Comparison of ENCODE assay signal across 13 mouse cellular contexts in the genomic region with DNA sequence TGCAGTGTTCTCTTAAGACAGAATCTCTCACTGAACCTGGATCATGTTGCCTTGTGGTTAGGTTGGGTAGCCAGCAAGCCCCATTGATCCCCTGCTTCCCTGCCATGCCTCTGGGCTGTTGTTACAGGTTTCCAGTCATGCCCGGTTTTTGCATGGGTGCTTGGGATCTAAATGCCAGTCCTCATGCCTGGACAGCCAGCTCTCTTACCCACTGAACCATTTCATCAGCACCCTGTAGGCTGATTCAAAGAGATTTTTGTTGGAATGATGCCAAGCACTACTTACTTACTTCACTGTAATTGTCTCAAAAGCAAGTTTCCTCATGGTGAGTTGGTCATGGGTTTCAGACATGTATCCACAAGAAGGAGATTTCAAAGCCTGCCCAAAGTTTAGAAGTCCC.
DNase-seq lines count a peak whose midpoint lies in the region; ATAC-seq and TF ChIP-seq lines count a peak whose summit lies in the region.
"Had no signal": no experiment of that assay in that cellular context is flagged by ENCODE, and none has a peak within 500 bp of the region (broad histone marks: within the 10 kb centered on the region; RNA-seq: fewer than 3 reads in every experiment).

No protein-coding gene starts in this region.

- no peak overlapping the region for H3K4me3 ChIP-seq in hindbrain, postnatal 0 days (ENCODE audit: low read length)
- H3K4me3 ChIP-seq in hindbrain, embryonic 13.5 days, result no peak overlapping the region
- H3K4me3 ChIP-seq: midbrain, embryonic 12.5 days had no signal

- H3K4me1 ChIP-seq in hindbrain, postnatal 0 days (ENCODE audit: insufficient read depth, low read length), result no peaks in the 10 kb centered on the region
- H3K4me1 ChIP-seq in hindbrain, embryonic 13.5 days (replicated peaks), result no peaks in the 10 kb centered on the region
- H3K4me1 ChIP-seq: midbrain, embryonic 12.5 days had no signal

- TF ChIP-seq CTCF in hindbrain, postnatal 0 days (IDR thresholded peaks at IDR 0.05; ENCODE audit: low read depth), result no peak

- no peak overlapping the region for H3K27ac ChIP-seq in hindbrain, postnatal 0 days
- no peak overlapping the region for H3K27ac ChIP-seq in hindbrain, embryonic 13.5 days
- H3K27ac ChIP-seq: midbrain, embryonic 12.5 days had no signal

- H3K9ac ChIP-seq in hindbrain, postnatal 0 days (replicated peaks; ENCODE audit: low read length), result no peak overlapping the region
- no peak overlapping the region for H3K9ac ChIP-seq in hindbrain, embryonic 13.5 days
- H3K9ac ChIP-seq: midbrain, embryonic 12.5 days had no signal

- ATAC-seq in hindbrain, postnatal 0 days, result 0 out of 2 replicates have a peak, but pooled peaks have one; percentile 38
- no peak for ATAC-seq in hindbrain, embryonic 13.5 days (ENCODE audit: low FRiP score)

- WGBS in hindbrain, postnatal 0 days, result 38% methylated on average over 1 of the region's 1 CpGs
- 65% methylated on average over 1 of the region's 1 CpGs for WGBS in hindbrain, embryonic 13.5 days

- H3K9me3 ChIP-seq in hindbrain, postnatal 0 days (ENCODE audit: low read length), result no peaks in the 10 kb centered on the region
- H3K9me3 ChIP-seq in hindbrain, embryonic 13.5 days, result no peaks in the 10 kb centered on the region
- H3K9me3 ChIP-seq: midbrain, embryonic 12.5 days had no signal

- H3K36me3 ChIP-seq in hindbrain, postnatal 0 days (ENCODE audit: insufficient read depth, low read length), result no peaks in the 10 kb centered on the region
- no peaks in the 10 kb centered on the region for H3K36me3 ChIP-seq in hindbrain, embryonic 13.5 days
- H3K36me3 ChIP-seq: midbrain, embryonic 12.5 days had no signal

- no peaks in the 10 kb centered on the region for H3K27me3 ChIP-seq in hindbrain, postnatal 0 days (ENCODE audit: insufficient read depth, low read length)
- H3K27me3 ChIP-seq in hindbrain, embryonic 13.5 days, result no peaks in the 10 kb centered on the region
- H3K27me3 ChIP-seq: midbrain, embryonic 12.5 days had no signal

- H3K4me2 ChIP-seq in hindbrain, postnatal 0 days (ENCODE audit: low read depth, low read length), result no peak overlapping the region
- no peak overlapping the region for H3K4me2 ChIP-seq in hindbrain, embryonic 13.5 days
- H3K4me2 ChIP-seq: midbrain, embryonic 12.5 days had no signal

- DNase-seq in hindbrain, postnatal 0 days (ENCODE audit: low spot score), result peak; percentile 40
- DNase-seq in 3T3-L1 (ENCODE audit: low read depth, low spot score), result peak; percentile 8
- peak; percentile 100 for DNase-seq in fat pad, adult 2 months (ENCODE audit: extremely low read depth, low read depth, low spot score)
- DNase-seq in kidney, postnatal 10 days, result peak; percentile 50
- DNase-seq in embryo, embryonic 10 days (ENCODE audit: low spot score), result no peak
- DNase-seq in neural tube, embryonic 10.5 days (ENCODE audit: extremely low spot score, low spot score), result no peak
- no peak for DNase-seq in T-cell, adult 2 months (ENCODE audit: low spot score)
- DNase-seq: cerebellum, adult 9-11 months; gastrocnemius, postnatal 10 days; lung, adult 18-20 months; right cerebral cortex, postnatal 4 days had no signal

Comparison
In these comparisons a context has a peak if more than half of its experiments do, and no peak if none do; other contexts are left out.
1. DNase-seq: peak in hindbrain, postnatal 0 days (single experiment), 3T3-L1 (single experiment), fat pad, adult 2 months (single experiment) and kidney, postnatal 10 days (single experiment); none in embryo, embryonic 10 days (single experiment), neural tube, embryonic 10.5 days (single experiment) and T-cell, adult 2 months (single experiment).